Mouse (Mus musculus) cortical plate, adult 2 months (tissue): Measurements from ENCODE around the gene Copz2.

Experiments used
- CTCF ChIP-seq: fragments of 200-500 bp; IDR thresholded peaks from 2 replicates; pipeline ENCODE4 v1.5.1; 2011; ENCODE audit warnings: mild to moderate bottlenecking, control low read depth, low read length; ENCODE audit not compliant: insufficient read depth; ENCODE audit errors: extremely low read depth
- POLR2A ChIP-seq: fragments of 200-500 bp; IDR thresholded peaks from 2 replicates; pipeline ENCODE4 v1.6.1; 2011; ENCODE audit warnings: mild to moderate bottlenecking, low read length, control low read depth; ENCODE audit not compliant: insufficient read depth; ENCODE audit errors: extremely low read depth

GRCm38 (mm10) chr11:96863206-96863995 is 13.7 kb downstream of the Copz2 start:
- no peak for TF ChIP-seq CTCF
- no peak for TF ChIP-seq POLR2A
